Comparison of ENCODE assay signal across 11 mouse cellular contexts in the genomic region with DNA sequence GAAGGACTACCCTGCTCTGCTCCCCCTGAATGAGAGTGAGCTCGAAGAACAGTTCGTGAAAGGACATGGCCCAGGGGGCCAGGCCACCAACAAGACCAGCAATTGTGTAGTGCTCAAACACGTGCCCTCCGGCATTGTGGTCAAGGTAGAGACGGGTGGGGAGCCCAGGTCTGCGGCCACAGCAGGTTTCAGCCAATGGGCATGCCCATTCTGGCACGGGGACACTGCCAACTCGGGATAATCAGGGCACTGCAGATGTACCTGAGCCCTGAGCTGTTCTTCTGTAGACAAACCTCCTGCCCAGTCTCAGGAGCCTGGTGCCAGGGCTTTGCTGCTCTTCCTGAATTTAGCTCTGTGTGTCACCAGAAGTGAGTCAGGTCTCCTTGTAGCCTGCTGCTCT. TPM values are rescaled to one million over a fixed set of nuclear protein-coding genes. Genes with fewer than 3 reads are reported as not detected.
DNase-seq lines count a peak whose midpoint lies in the region; ATAC-seq and TF ChIP-seq lines count a peak whose summit lies in the region.
"Had no signal": no experiment of that assay in that cellular context is flagged by ENCODE, and none has a peak within 500 bp of the region (broad histone marks: within the 10 kb centered on the region; RNA-seq: fewer than 3 reads in every experiment).

No protein-coding gene starts in this region.

- no peaks in the 10 kb centered on the region for H3K27me3 ChIP-seq in forebrain, embryonic 16.5 days (replicated peaks; ENCODE audit: control insufficient read depth, insufficient read depth, low read length)
- H3K27me3 ChIP-seq in neural tube, embryonic 15.5 days (replicated peaks): no peaks in the 10 kb centered on the region

- DNase-seq in left cerebral cortex, adult 2 months (ENCODE audit: extremely low spot score in 1 of 2, low spot score in 2 of 2): no peak
- no peak for DNase-seq in left cerebral cortex, postnatal 10 days (ENCODE audit: extremely low spot score in 1 of 2, low spot score in 2 of 2)
- DNase-seq in cerebellum, adult 9-11 months: peak; percentile 86
- DNase-seq in adrenal gland, postnatal 10 days: no peak
- DNase-seq in layer of hippocampus, adult 9-11 months: no peak
- DNase-seq: gastrocnemius, postnatal 10 days; left cerebral cortex, postnatal 4 days; right cerebral cortex, postnatal 14 days had no signal

- H3K36me3 ChIP-seq in forebrain, embryonic 16.5 days (ENCODE audit: control insufficient read depth, insufficient read depth): no peaks in the 10 kb centered on the region
- no peaks in the 10 kb centered on the region for H3K36me3 ChIP-seq in neural tube, embryonic 15.5 days

- no peak overlapping the region for H3K4me3 ChIP-seq in left cerebral cortex, adult 2 months
- no peak overlapping the region for H3K4me3 ChIP-seq in forebrain, embryonic 16.5 days (replicated peaks; ENCODE audit: low read length)
- no peak overlapping the region for H3K4me3 ChIP-seq in neural tube, embryonic 15.5 days (replicated peaks)

- peaks cover 48% of the 10 kb centered on the region for H3K4me1 ChIP-seq in forebrain, embryonic 16.5 days (replicated peaks; ENCODE audit: control insufficient read depth, insufficient read depth, low read length)
- H3K4me1 ChIP-seq in neural tube, embryonic 15.5 days: peaks cover 41% of the 10 kb centered on the region

- no peak for TF ChIP-seq CTCF in left cerebral cortex, adult 2 months (IDR thresholded peaks at IDR 0.05)

- intact Hi-C loops in left cerebral cortex, adult 2 months (cut with DNase I): no loop called here
- intact Hi-C loops in left cerebral cortex, postnatal 10 days (cut with DNase I): no loop called here

- ATAC-seq in forebrain, embryonic 16.5 days: no peak
- no peak for ATAC-seq in neural tube, embryonic 15.5 days (ENCODE audit: low FRiP score)
- no peak for ATAC-seq in megakaryocyte, adult 5-6 weeks (ENCODE audit: poor library complexity, severe bottlenecking)

- H3K27ac ChIP-seq in left cerebral cortex, adult 2 months: peak overlapping the region; percentile 21
- peak overlapping the region; percentile 85 for H3K27ac ChIP-seq in forebrain, embryonic 16.5 days (ENCODE audit: low read length)
- H3K27ac ChIP-seq in neural tube, embryonic 15.5 days (replicated peaks): peak overlapping the region; percentile 52

- no peak overlapping the region; the same call in 1 of the 2 replicates for H3K9ac ChIP-seq in forebrain, embryonic 16.5 days (replicated peaks; ENCODE audit: low read depth, low read length)
- H3K9ac ChIP-seq in neural tube, embryonic 15.5 days (replicated peaks): no peak overlapping the region

- no peak overlapping the region for H3K4me2 ChIP-seq in forebrain, embryonic 16.5 days (ENCODE audit: low read length)
- no peak overlapping the region for H3K4me2 ChIP-seq in neural tube, embryonic 15.5 days

- H3K9me3 ChIP-seq in forebrain, embryonic 16.5 days (ENCODE audit: control insufficient read depth, low read length): no peaks in the 10 kb centered on the region
- H3K9me3 ChIP-seq in neural tube, embryonic 15.5 days (replicated peaks): no peaks in the 10 kb centered on the region

- WGBS in forebrain, embryonic 16.5 days: 80% methylated on average over 8 of the region's 8 CpGs
- WGBS in neural tube, embryonic 15.5 days: 80% methylated on average over 8 of the region's 8 CpGs

RNA-seq across cellular contexts. Expression of a gene that starts 10.9 kb away (rescaled TPM):
- total RNA-seq in left cerebral cortex, adult 2 months (2021): 10 to 100 TPM; 13.2 to 13.6 TPM
- total RNA-seq in left cerebral cortex, postnatal 10 days (2021): 10 to 100 TPM; 11.2 to 13.3 TPM
- polyA plus RNA-seq in forebrain, embryonic 16.5 days (2015; fragmentation: Nextera tagmentation; extraction: Ambion mirVana): 17.4 and 18.8 TPM in 2 replicates
- polyA plus RNA-seq in neural tube, embryonic 15.5 days (2015; fragmentation: Nextera tagmentation; extraction: Ambion mirVana): 13.4 and 14.4 TPM in 2 replicates
- total RNA-seq in adrenal gland, postnatal 10 days (2021): 10 to 100 TPM; 11.9 to 15.0 TPM
- 4.6 and 9.0 TPM in 2 replicates for total RNA-seq in megakaryocyte, adult 5-6 weeks (2015)
- 7.6 and 14.2 TPM in 2 replicates for total RNA-seq in megakaryocyte, adult 5-6 weeks (2017)

RNA-seq across cellular contexts. Expression of a gene that starts 11.0 kb away (rescaled TPM):
- total RNA-seq in left cerebral cortex, adult 2 months (2021): 10 to 100 TPM; 20.9 to 23.1 TPM
- 10 to 100 TPM; 19.4 to 23.2 TPM for total RNA-seq in left cerebral cortex, postnatal 10 days (2021)
- polyA plus RNA-seq in forebrain, embryonic 16.5 days (2015; fragmentation: Nextera tagmentation; extraction: Ambion mirVana): 17.0 and 17.1 TPM in 2 replicates
- polyA plus RNA-seq in neural tube, embryonic 15.5 days (2015; fragmentation: Nextera tagmentation; extraction: Ambion mirVana): 10.7 and 12.6 TPM in 2 replicates
- 10 to 100 TPM in 1 of 2 experiments, 1 to 10 TPM in 1; 6.1 to 10.1 TPM for total RNA-seq in adrenal gland, postnatal 10 days (2021)
- total RNA-seq in megakaryocyte, adult 5-6 weeks (2015): 8.7 and 9.6 TPM in 2 replicates
- total RNA-seq in megakaryocyte, adult 5-6 weeks (2017): 21.2 and 24.4 TPM in 2 replicates

RNA-seq across cellular contexts. Expression of a gene that starts 24.1 kb away (rescaled TPM):
- total RNA-seq in left cerebral cortex, adult 2 months (2021): 100 to 1,000 TPM; 163 to 170 TPM
- total RNA-seq in left cerebral cortex, postnatal 10 days (2021): 10 to 100 TPM; 86.3 to 97.3 TPM
- polyA plus RNA-seq in forebrain, embryonic 16.5 days (2015; fragmentation: Nextera tagmentation; extraction: Ambion mirVana): 60.5 and 74.2 TPM in 2 replicates
- 49.7 and 89.0 TPM in 2 replicates for polyA plus RNA-seq in neural tube, embryonic 15.5 days (2015; fragmentation: Nextera tagmentation; extraction: Ambion mirVana)
- total RNA-seq in adrenal gland, postnatal 10 days (2021): 100 to 1,000 TPM; 152 to 162 TPM
- 150 and 158 TPM in 2 replicates for total RNA-seq in megakaryocyte, adult 5-6 weeks (2015)
- 111 and 145 TPM in 2 replicates for total RNA-seq in megakaryocyte, adult 5-6 weeks (2017)

Comparison
In these comparisons a context has a peak if more than half of its experiments do, and no peak if none do; other contexts are left out.
1. H3K27ac ChIP-seq: peak in every context shown above with its lines; median percentile 85 in forebrain, embryonic 16.5 days; 52 in neural tube, embryonic 15.5 days; 21 in left cerebral cortex, adult 2 months.